Mouse (Mus musculus): Measurements from ENCODE around the gene Rnf5. TPM values are rescaled to one million over a fixed set of nuclear protein-coding genes. Genes with fewer than 3 reads are reported as not detected.

The Rnf5 gene
- polyA plus RNA-seq, 1 experiment from 2014 or later: 280 TPM

DNA sequence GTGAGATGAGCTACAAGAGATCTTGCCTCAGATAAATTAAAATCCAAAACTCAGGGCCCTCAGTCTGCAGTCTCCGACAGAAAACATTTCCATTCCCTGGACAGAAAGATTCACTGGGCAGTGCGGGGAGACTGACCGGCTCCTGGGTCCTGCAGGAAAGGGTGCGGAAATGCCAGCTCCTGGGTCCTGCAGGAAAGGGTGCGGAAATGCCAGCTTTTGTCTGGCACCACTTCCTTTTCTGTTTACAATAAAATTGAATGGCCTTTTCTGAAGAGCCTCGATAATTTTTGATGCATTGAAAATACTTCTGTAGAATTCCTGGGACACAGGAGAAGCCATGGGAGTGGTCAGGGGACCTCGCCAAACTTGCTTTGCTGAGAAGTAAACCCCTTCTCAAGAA, 44.4 kb downstream of the Rnf5 start:
- Histone ChIP-seq H3K27me3 (replicated peaks) (0 out of 2 replicates have a peak, but pooled peaks cover under 1% of the 10 kb centered on the region), H3K27ac (replicated peaks) (no peak overlapping the region)

DNA sequence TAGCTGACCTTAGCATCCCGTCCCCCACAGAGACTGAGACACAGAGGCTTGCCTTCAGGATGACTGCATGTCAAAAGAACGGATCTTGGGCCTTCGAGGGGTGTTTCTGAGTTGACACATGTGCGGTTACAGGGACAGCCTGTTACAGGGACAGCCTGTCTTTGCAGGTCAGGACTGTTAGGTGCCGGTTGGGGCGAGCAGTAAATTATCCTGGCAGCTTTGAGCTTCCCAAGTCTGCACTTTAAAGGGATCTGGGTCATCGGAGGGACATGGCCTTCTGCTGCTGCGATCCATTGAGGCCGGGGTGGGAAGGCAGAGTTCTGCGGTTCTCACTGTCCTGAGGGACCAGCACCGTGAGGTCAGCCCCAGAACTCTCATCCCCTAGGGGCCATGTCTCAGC, 46.1 kb downstream of the Rnf5 start:
- no peak overlapping the region for H3K4me3 ChIP-seq (replicated peaks)
- no peaks in the 10 kb centered on the region for H3K9me3 ChIP-seq (replicated peaks)
- ATAC-seq (ENCODE audit: low FRiP score): no peak
- H3K4me1 ChIP-seq: no peaks in the 10 kb centered on the region
- H3K9ac ChIP-seq (replicated peaks): no peak overlapping the region
- H3K27ac ChIP-seq (replicated peaks): no peak overlapping the region
- H3K36me3 ChIP-seq: no peaks in the 10 kb centered on the region
- H3K27me3 ChIP-seq (replicated peaks): 0 out of 2 replicates have a peak, but pooled peaks cover 3% of the 10 kb centered on the region
- no peak overlapping the region for H3K4me2 ChIP-seq
- WGBS: 52% methylated on average over 11 of the region's 11 CpGs

More for the DNA sequence above, 44.4 kb downstream of the Rnf5 start:
- Histone ChIP-seq H3K4me2 (no peak overlapping the region), H3K4me3 (replicated peaks) (no peak overlapping the region), H3K4me1 (0 out of 2 replicates have a peak, but pooled peaks cover 1% of the 10 kb centered on the region), H3K9ac (replicated peaks) (no peak overlapping the region), H3K9me3 (replicated peaks) (no peaks in the 10 kb centered on the region), H3K36me3 (no peaks in the 10 kb centered on the region)
- ATAC-seq (ENCODE audit: low FRiP score): no peak
- WGBS: 90% methylated on average over 7 of the region's 7 CpGs

DNA sequence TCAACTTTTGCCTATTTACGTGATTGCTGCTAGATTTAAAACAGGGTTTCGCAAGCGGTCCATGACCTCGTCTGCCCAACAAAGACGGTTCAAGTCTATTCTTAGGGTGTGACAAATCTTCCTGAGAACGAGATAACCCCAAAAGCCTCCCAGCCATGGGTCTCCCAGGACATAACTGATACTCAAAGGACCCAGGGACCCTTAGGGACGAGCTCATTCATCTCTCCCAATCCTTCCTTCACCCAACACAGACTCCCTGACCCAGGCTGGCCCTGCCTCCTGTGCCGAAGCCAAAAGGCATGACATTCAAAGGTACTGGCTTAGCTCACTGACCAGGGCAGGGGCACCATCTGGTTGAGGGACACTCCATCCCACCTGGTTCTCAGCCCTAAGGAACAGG, 47.1 kb downstream of the Rnf5 start:
- ATAC-seq (ENCODE audit: low FRiP score): no peak
- H3K4me2 ChIP-seq: no peak overlapping the region
- no peak overlapping the region for H3K4me3 ChIP-seq (replicated peaks)
- no peak overlapping the region for H3K27ac ChIP-seq (replicated peaks)
- H3K27me3 ChIP-seq (replicated peaks): 0 out of 2 replicates have a peak, but pooled peaks cover 3% of the 10 kb centered on the region
- no peaks in the 10 kb centered on the region for H3K9me3 ChIP-seq (replicated peaks)
- WGBS: 89% methylated on average over 8 of the region's 8 CpGs
- no peaks in the 10 kb centered on the region for H3K4me1 ChIP-seq
- H3K36me3 ChIP-seq: no peaks in the 10 kb centered on the region
- H3K9ac ChIP-seq (replicated peaks): no peak overlapping the region

DNA sequence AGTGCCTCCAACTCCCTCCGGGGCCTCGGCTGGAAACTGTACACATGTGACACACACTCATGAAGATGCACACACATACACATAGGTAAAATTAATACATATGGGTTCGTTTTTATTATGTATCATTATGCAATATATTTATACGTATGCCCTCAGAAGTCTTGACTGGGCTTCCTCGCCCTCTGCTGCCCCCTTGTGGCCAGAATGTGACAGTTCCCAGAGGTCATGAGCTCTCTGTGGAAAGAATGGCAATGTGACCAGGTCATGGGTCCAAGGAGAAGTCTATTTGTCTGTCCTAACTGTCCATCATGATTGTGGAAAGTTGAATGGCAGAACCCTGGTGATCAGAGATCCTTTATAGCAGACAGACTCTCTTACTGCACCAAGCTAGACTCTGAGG, 48.0 kb downstream of the Rnf5 start:
- no peak for ATAC-seq (ENCODE audit: low FRiP score)

More for the DNA sequence above, 48.0 kb downstream of the Rnf5 start:
- Histone ChIP-seq H3K9ac (replicated peaks) (no peak overlapping the region), H3K27ac (replicated peaks) (no peak overlapping the region), H3K36me3 (no peaks in the 10 kb centered on the region), H3K27me3 (replicated peaks) (0 out of 2 replicates have a peak, but pooled peaks cover 3% of the 10 kb centered on the region), H3K4me2 (no peak overlapping the region), H3K4me1 (no peaks in the 10 kb centered on the region), H3K4me3 (replicated peaks) (no peak overlapping the region), H3K9me3 (replicated peaks) (no peaks in the 10 kb centered on the region)
- 24% methylated on average over 5 of the region's 5 CpGs for WGBS

Other genes with a start within 250 kb of the Rnf5 start
- gene Btnl2, start 248.9 kb downstream of the Rnf5 start, polyA plus RNA-seq (2015; fragmentation: Nextera tagmentation; extraction: Ambion mirVana): not detected in 2 replicates
- not detected in 2 replicates for gene Btnl1, start 226.6 kb downstream of the Rnf5 start, polyA plus RNA-seq (2015; fragmentation: Nextera tagmentation; extraction: Ambion mirVana)
- 5.1 and 5.5 TPM in 2 replicates for gene BC051142, start 204.9 kb downstream of the Rnf5 start, polyA plus RNA-seq (2015; fragmentation: Nextera tagmentation; extraction: Ambion mirVana)
- gene Btnl4, start 126.4 kb downstream of the Rnf5 start, polyA plus RNA-seq (2015; fragmentation: Nextera tagmentation; extraction: Ambion mirVana): 0.74 TPM in 1 of 2 replicates, not detected in the other
- not detected in 2 replicates for gene Btnl6, start 86.3 kb downstream of the Rnf5 start, polyA plus RNA-seq (2015; fragmentation: Nextera tagmentation; extraction: Ambion mirVana)
- gene Notch4, start 39.4 kb downstream of the Rnf5 start, polyA plus RNA-seq (2015; fragmentation: Nextera tagmentation; extraction: Ambion mirVana): 8.0 and 8.5 TPM in 2 replicates
- gene Gpsm3, start 13.9 kb downstream of the Rnf5 start, polyA plus RNA-seq (2015; fragmentation: Nextera tagmentation; extraction: Ambion mirVana): 3.8 and 14.5 TPM in 2 replicates
- gene Pbx2, start 12.4 kb downstream of the Rnf5 start, polyA plus RNA-seq (2015; fragmentation: Nextera tagmentation; extraction: Ambion mirVana): 8.2 and 10.3 TPM in 2 replicates
- gene Ager, start 5.8 kb downstream of the Rnf5 start, polyA plus RNA-seq (2015; fragmentation: Nextera tagmentation; extraction: Ambion mirVana): 1.0 and 1.4 TPM in 2 replicates
- gene Agpat1, start 572 bp upstream of the Rnf5 start, polyA plus RNA-seq (2015; fragmentation: Nextera tagmentation; extraction: Ambion mirVana): 109 and 133 TPM in 2 replicates
- 12.3 and 14.9 TPM in 2 replicates for gene Egfl8, start 12.3 kb upstream of the Rnf5 start, polyA plus RNA-seq (2015; fragmentation: Nextera tagmentation; extraction: Ambion mirVana)
- gene Ppt2, start 24.8 kb upstream of the Rnf5 start, polyA plus RNA-seq (2015; fragmentation: Nextera tagmentation; extraction: Ambion mirVana): 20.1 and 21.3 TPM in 2 replicates
- 6.3 and 7.3 TPM in 2 replicates for gene Prrt1, start 25.8 kb upstream of the Rnf5 start, polyA plus RNA-seq (2015; fragmentation: Nextera tagmentation; extraction: Ambion mirVana)
- 14.9 and 15.8 TPM in 2 replicates for gene Fkbpl, start 41.1 kb upstream of the Rnf5 start, polyA plus RNA-seq (2015; fragmentation: Nextera tagmentation; extraction: Ambion mirVana)
- 109 and 112 TPM in 2 replicates for gene Atf6b, start 43.5 kb upstream of the Rnf5 start, polyA plus RNA-seq (2015; fragmentation: Nextera tagmentation; extraction: Ambion mirVana)
- 0.50 and 0.64 TPM in 2 replicates for gene Tnxb, start 66.8 kb upstream of the Rnf5 start, polyA plus RNA-seq (2015; fragmentation: Nextera tagmentation; extraction: Ambion mirVana)
- 0.14 and 0.27 TPM in 2 replicates for gene C4b, start 140.2 kb upstream of the Rnf5 start, polyA plus RNA-seq (2015; fragmentation: Nextera tagmentation; extraction: Ambion mirVana)
- not detected in 2 replicates for gene Cyp21a1, start 200.9 kb upstream of the Rnf5 start, polyA plus RNA-seq (2015; fragmentation: Nextera tagmentation; extraction: Ambion mirVana)
- 40.0 and 41.6 TPM in 2 replicates for gene Stk19, start 233.3 kb upstream of the Rnf5 start, polyA plus RNA-seq (2015; fragmentation: Nextera tagmentation; extraction: Ambion mirVana)
- 58.9 and 64.8 TPM in 2 replicates for gene Dxo, start 233.3 kb upstream of the Rnf5 start, polyA plus RNA-seq (2015; fragmentation: Nextera tagmentation; extraction: Ambion mirVana)
- 56.6 and 57.4 TPM in 2 replicates for gene Skiv2l, start 246.5 kb upstream of the Rnf5 start, polyA plus RNA-seq (2015; fragmentation: Nextera tagmentation; extraction: Ambion mirVana)
- gene Nelfe, start 246.7 kb upstream of the Rnf5 start, polyA plus RNA-seq (2015; fragmentation: Nextera tagmentation; extraction: Ambion mirVana): 77.4 and 77.8 TPM in 2 replicates